Mouse (Mus musculus): ENCODE measurements around the gene Frem1. TPM values are rescaled to one million over a fixed set of nuclear protein-coding genes. Genes with fewer than 3 reads are reported as not detected.

The Frem1 gene
- polyA plus RNA-seq, 1 experiment, result 1.5 TPM

DNA sequence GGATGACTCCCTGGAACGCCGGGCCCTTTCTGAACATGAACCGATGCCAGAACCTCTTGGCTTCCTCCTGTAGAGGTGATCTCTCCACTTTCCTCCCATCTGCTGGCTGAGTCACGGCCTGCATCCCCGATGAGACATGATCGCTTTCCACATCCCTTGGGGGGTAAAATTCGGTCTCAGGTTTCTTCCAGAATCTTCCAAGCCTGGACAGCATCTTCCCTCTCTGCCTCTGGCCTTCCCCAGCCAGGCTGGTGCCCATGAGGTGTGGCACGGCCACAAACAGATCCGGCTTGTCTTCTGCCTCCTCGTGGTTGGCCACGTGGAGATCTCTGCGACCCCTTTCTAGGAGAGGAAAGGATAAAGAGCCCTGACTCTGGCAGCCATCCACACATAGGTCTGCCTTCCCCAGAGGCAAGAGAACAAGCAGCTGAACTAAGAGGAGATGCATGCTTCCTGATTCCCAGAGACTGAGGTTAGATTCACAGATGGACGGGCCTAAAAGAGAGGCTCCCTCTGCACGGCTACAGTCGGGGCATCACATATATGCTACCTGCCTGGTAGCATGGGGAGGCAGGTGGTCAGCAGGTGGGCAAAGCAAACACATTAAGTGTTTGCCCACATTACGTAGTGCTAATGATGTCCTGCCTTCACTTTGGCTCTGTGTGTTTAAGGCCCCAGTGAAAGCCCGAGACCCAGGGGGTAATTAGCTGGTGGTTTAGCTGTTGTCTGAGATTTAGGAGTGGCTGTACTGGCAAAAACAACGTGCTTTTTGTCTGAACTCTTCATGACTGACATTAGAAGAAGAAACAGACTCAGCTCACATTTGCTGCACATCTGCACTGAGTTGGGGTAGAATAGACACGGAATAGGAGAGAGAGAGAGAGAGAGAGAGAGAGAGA, 167.3 kb downstream of the Frem1 start, which contains the start of gene Cer1:
Cer1 (minus strand) TSS at position 513 of the 899 bp plus-strand sequence.
- Histone ChIP-seq H3K4me3 (ENCODE audit: insufficient read depth, low read length) (no peak within 1 kb of the TSS), H3K27ac (ENCODE audit: insufficient read depth, low read length) (no peak within 1 kb of the TSS), H3K4me1 (ENCODE audit: control insufficient read depth, insufficient read depth, low read length) (no peaks in the 10 kb centered on the region)
- no peak for TF ChIP-seq CTCF (IDR thresholded peaks at IDR 0.05; ENCODE audit: extremely low read depth, insufficient read depth, low read length)
- TF ChIP-seq POLR2A (IDR thresholded peaks at IDR 0.05; ENCODE audit: extremely low read depth, insufficient read depth, low read length), result no peak

DNA sequence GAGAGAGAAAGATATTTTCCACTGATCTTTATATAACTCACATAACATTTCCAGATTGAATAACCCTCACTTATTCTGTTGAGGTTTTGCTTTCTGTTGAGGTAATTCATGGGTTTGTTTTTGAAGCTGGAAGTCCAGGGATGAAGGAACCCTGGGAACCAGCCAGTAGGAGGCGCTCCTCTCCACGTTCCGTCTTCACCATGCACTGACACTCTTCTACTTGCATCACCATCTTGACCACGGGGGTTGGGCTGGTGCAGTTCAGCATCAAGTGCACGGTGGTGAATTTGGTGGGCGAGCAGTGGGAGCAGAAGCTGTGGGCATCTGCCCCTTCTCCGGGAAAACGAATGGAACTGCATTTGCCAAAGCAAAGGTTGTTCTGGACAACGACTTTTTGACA, 169.6 kb downstream of the Frem1 start:
- H3K4me3 ChIP-seq (ENCODE audit: insufficient read depth, low read length), result no peak overlapping the region
- H3K27ac ChIP-seq (ENCODE audit: insufficient read depth, low read length), result no peak overlapping the region
- no peaks in the 10 kb centered on the region for H3K4me1 ChIP-seq (ENCODE audit: control insufficient read depth, insufficient read depth, low read length)
- TF ChIP-seq CTCF (IDR thresholded peaks at IDR 0.05; ENCODE audit: extremely low read depth, insufficient read depth, low read length) (no peak), POLR2A (IDR thresholded peaks at IDR 0.05; ENCODE audit: extremely low read depth, insufficient read depth, low read length) (no peak)

DNA sequence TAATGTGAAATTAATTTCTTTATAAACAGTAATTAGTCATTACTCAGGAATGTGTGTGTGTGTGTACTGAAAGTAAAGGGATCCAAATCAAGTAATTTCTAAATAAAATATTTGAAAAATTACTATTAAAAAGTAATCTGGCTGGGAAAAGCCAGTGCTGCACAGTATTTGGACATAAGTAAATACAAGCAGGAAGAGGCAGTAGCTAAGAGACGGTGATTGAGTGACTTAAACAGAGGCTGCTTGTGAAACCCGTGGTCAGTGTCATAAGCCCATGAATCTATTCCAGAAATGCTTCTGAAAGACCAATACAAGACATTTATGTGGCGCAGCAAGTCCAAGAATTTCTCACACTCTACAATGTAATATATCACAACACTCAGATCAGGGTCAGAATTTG, 170.8 kb downstream of the Frem1 start:
- Histone ChIP-seq H3K27ac (ENCODE audit: insufficient read depth, low read length) (no peak overlapping the region), H3K4me1 (ENCODE audit: control insufficient read depth, insufficient read depth, low read length) (no peaks in the 10 kb centered on the region), H3K4me3 (ENCODE audit: insufficient read depth, low read length) (no peak overlapping the region)
- no peak for TF ChIP-seq CTCF (IDR thresholded peaks at IDR 0.05; ENCODE audit: extremely low read depth, insufficient read depth, low read length)
- no peak for TF ChIP-seq POLR2A (IDR thresholded peaks at IDR 0.05; ENCODE audit: extremely low read depth, insufficient read depth, low read length)

DNA sequence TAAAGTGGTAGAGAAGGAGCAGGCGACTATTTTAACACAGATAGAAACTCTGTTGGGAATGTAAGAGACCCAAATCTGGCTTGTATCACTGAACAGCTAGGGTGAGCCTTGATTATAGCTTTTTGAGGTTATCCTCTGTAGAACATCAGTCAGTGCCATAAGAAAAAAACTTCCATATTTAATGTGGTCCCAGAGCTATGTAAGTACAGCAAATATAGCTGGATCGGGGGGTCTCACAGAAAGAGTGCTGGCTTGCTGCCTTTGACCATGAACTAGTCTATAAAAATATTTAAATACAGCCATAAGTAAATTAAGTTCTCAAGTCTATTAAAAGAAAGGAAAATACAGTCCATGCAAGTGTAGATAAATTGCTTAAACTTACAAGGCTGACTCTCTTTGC, 171.9 kb downstream of the Frem1 start:
- no peak overlapping the region for H3K4me3 ChIP-seq (ENCODE audit: insufficient read depth, low read length)
- no peak for TF ChIP-seq CTCF (IDR thresholded peaks at IDR 0.05; ENCODE audit: extremely low read depth, insufficient read depth, low read length)
- no peak for TF ChIP-seq POLR2A (IDR thresholded peaks at IDR 0.05; ENCODE audit: extremely low read depth, insufficient read depth, low read length)
- no peak overlapping the region for H3K27ac ChIP-seq (ENCODE audit: insufficient read depth, low read length)
- no peaks in the 10 kb centered on the region for H3K4me1 ChIP-seq (ENCODE audit: control insufficient read depth, insufficient read depth, low read length)

DNA sequence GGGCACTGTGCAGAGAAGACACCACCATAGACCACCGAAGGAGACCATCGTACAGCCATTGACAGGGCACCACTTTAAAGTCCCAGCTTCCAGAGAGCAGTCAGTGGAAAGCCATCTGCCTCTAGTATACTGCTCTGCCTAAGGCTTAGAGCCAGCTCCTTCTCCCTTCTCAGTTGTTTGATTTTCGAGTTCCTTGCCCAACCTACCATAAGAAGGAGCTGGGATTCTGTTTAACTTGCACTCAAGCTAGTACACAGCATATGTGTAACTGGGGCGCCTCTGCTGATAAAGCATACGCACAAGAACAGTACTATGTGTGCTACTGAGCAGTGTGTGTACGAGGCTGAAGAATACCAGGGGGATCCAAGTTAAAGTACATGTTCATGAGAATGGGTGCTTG, 173.0 kb downstream of the Frem1 start:
- Histone ChIP-seq H3K27ac (ENCODE audit: insufficient read depth, low read length) (no peak overlapping the region), H3K4me1 (ENCODE audit: control insufficient read depth, insufficient read depth, low read length) (no peaks in the 10 kb centered on the region), H3K4me3 (ENCODE audit: insufficient read depth, low read length) (no peak overlapping the region)
- no peak for TF ChIP-seq CTCF (IDR thresholded peaks at IDR 0.05; ENCODE audit: extremely low read depth, insufficient read depth, low read length)

DNA sequence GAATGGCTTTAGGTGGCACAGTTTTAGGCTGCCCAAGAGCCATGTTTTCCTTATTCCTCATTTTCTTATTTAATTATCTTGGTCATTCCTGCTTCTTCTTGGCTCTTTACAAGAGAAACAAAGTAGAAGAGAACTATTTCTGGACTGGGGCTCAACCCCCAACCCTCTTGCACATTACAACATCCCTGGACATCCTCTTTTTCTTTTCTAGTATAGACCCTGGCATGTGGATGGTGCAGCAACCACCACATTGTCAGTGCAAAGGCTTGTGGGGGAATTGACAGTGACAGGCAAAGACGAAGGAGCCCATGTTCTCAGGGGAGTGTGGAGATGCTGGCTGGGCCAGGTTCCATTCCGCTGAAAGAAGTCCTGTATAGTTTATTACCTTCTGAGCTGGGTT, 175.5 kb downstream of the Frem1 start:
- Histone ChIP-seq H3K4me3 (ENCODE audit: insufficient read depth, low read length) (no peak overlapping the region), H3K4me1 (ENCODE audit: control insufficient read depth, insufficient read depth, low read length) (no peaks in the 10 kb centered on the region; the same call in 1 of the 2 replicates), H3K27ac (ENCODE audit: insufficient read depth, low read length) (no peak overlapping the region)
- no peak for TF ChIP-seq CTCF (IDR thresholded peaks at IDR 0.05; ENCODE audit: extremely low read depth, insufficient read depth, low read length)
- TF ChIP-seq POLR2A (IDR thresholded peaks at IDR 0.05; ENCODE audit: extremely low read depth, insufficient read depth, low read length), result no peak

DNA sequence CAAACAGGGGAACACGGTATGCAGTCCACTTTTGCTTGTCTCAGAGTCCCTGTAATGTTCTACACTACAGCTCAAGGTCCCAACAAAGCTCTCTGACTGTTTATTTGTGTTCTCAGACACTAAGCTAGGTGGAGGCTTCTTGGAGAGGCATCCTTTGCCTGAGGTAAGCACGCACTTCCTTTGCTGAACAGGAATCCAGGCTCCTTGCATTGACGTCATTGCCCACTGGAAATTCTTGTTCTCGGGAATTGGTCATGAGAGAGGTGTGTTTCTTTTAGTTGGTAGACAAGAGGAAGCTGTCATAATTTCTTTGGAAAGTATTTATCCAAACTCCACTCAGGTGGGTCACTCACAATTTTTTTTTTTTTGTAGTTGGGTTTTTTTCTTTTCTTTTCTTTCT, 176.6 kb downstream of the Frem1 start:
- H3K4me3 ChIP-seq (ENCODE audit: insufficient read depth, low read length), result no peak overlapping the region
- TF ChIP-seq POLR2A (IDR thresholded peaks at IDR 0.05; ENCODE audit: extremely low read depth, insufficient read depth, low read length), result no peak
- TF ChIP-seq CTCF (IDR thresholded peaks at IDR 0.05; ENCODE audit: extremely low read depth, insufficient read depth, low read length), result no peak
- no peaks in the 10 kb centered on the region; the same call in 1 of the 2 replicates for H3K4me1 ChIP-seq (ENCODE audit: control insufficient read depth, insufficient read depth, low read length)
- H3K27ac ChIP-seq (ENCODE audit: insufficient read depth, low read length), result no peak overlapping the region

DNA sequence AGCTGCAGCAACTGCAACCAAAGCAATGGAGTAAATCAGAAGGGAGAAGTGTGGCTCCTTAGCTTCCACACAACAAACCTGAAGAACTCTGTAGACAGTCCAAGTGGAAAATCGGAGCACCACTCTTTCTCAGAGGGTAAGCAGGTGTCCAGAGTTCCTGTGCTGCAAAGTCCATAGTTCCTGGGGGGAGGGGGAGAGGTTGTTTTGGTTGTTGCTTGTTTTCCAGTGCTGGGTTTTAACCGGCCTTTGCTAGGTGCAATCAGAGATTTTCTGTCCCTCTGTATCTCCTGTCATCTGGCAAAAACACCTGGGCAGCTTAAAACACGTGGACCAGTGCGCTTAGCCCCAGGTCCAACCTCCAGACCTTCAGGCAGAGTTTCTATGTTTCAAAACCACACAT, 177.3 kb downstream of the Frem1 start:
- Histone ChIP-seq H3K4me3 (ENCODE audit: insufficient read depth, low read length) (no peak overlapping the region), H3K27ac (ENCODE audit: insufficient read depth, low read length) (no peak overlapping the region), H3K4me1 (ENCODE audit: control insufficient read depth, insufficient read depth, low read length) (no peaks in the 10 kb centered on the region; the same call in 1 of the 2 replicates)
- TF ChIP-seq POLR2A (IDR thresholded peaks at IDR 0.05; ENCODE audit: extremely low read depth, insufficient read depth, low read length), result no peak
- no peak for TF ChIP-seq CTCF (IDR thresholded peaks at IDR 0.05; ENCODE audit: extremely low read depth, insufficient read depth, low read length)

DNA sequence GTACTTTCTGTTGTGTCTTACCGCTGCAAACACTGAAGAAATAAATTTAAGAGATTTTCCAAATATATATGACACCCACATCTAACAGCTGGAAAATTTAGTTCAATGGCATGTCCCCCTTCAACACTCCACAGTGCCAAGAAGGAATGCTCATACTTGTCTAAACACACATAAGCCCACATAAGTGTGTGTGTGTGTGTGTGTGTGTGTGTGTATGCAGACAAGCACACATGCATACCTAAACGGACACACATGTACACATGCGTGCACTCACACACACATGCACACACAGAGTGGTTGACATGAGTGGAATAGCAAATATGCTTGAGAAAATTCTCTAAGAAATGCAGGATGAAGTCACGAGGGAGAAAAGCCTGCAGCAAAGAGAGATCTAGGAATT, 179.6 kb downstream of the Frem1 start:
- H3K27ac ChIP-seq (ENCODE audit: insufficient read depth, low read length), result no peak overlapping the region
- no peak for TF ChIP-seq CTCF (IDR thresholded peaks at IDR 0.05; ENCODE audit: extremely low read depth, insufficient read depth, low read length)
- no peak for TF ChIP-seq POLR2A (IDR thresholded peaks at IDR 0.05; ENCODE audit: extremely low read depth, insufficient read depth, low read length)

DNA sequence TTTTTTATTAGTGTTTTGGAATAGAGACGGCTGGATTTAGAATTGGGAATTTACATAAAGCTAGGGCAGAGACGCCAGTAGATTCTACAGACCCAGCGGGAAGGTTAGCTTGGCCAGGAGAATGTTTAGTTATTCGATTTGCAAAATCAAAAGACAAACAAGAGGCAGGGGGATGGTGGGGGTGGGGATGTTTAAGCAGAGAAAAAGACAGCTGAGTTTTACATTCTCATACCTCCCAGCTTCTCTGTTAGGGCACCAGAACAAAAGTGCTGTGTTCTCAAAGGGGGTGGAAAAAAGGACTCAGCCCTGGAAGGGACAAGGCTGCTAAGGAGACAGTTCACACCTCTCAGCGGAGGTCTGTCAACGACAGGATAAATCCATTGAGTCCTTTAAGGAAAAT, 180.0 kb downstream of the Frem1 start:
- no peak overlapping the region for H3K27ac ChIP-seq (ENCODE audit: insufficient read depth, low read length)
- no peak for TF ChIP-seq CTCF (IDR thresholded peaks at IDR 0.05; ENCODE audit: extremely low read depth, insufficient read depth, low read length)
- no peak for TF ChIP-seq POLR2A (IDR thresholded peaks at IDR 0.05; ENCODE audit: extremely low read depth, insufficient read depth, low read length)
- no peaks in the 10 kb centered on the region; the same call in 1 of the 2 replicates for H3K4me1 ChIP-seq (ENCODE audit: control insufficient read depth, insufficient read depth, low read length)
- no peak overlapping the region for H3K4me3 ChIP-seq (ENCODE audit: insufficient read depth, low read length)

More for the DNA sequence above, 179.6 kb downstream of the Frem1 start:
- Histone ChIP-seq H3K4me1 (ENCODE audit: control insufficient read depth, insufficient read depth, low read length) (no peaks in the 10 kb centered on the region; the same call in 1 of the 2 replicates), H3K4me3 (ENCODE audit: insufficient read depth, low read length) (no peak overlapping the region)
